Mouse (Mus musculus) forebrain, embryonic 15.5 days (tissue): ENCODE data around the gene Tm4sf1. TPM values are rescaled to one million over a fixed set of nuclear protein-coding genes. Genes with fewer than 3 reads are reported as not detected.

Experiments
- ATAC-seq: fragments of 200-750 bp; cut with Nextera tagmentation; replicated peaks from 2 replicates; pipeline ENCODE4 v1.8.0; 2017; ENCODE audit warnings: mild to moderate bottlenecking, moderate TSS enrichment, moderate library complexity
- H3K27ac ChIP-seq: fragments of 300-500 bp; sonication (generic); replicated peaks from 2 replicates; pipeline ENCODE4 v1.5.1; 2015; ENCODE audit warnings: mild to moderate bottlenecking, inconsistent platforms
- H3K27me3 ChIP-seq: fragments of 300-500 bp; sonication (generic); 2 replicates; pipeline ENCODE4 v1.6.1; 2015; ENCODE audit warnings: inconsistent platforms
- H3K36me3 ChIP-seq: fragments of 300-500 bp; sonication (generic); 2 replicates; pipeline ENCODE4 v1.6.1; 2015; ENCODE audit warnings: mild to moderate bottlenecking, inconsistent platforms
- H3K4me1 ChIP-seq: fragments of 300-500 bp; sonication (generic); 2 replicates; pipeline ENCODE4 v1.6.1; 2015; ENCODE audit warnings: inconsistent platforms
- H3K4me2 ChIP-seq: fragments of 300-500 bp; sonication (generic); replicated peaks from 2 replicates; pipeline ENCODE4 v1.6.1; 2015; ENCODE audit warnings: mild to moderate bottlenecking, inconsistent platforms
- H3K4me3 ChIP-seq: fragments of 300-500 bp; sonication (generic); 2 replicates; pipeline ENCODE4 v1.5.1; 2015; ENCODE audit warnings: mild to moderate bottlenecking, inconsistent platforms
- H3K9ac ChIP-seq: fragments of 300-500 bp; sonication (generic); replicated peaks from 2 replicates; pipeline ENCODE4 v1.6.1; 2015; ENCODE audit warnings: mild to moderate bottlenecking, inconsistent platforms
- H3K9me3 ChIP-seq: fragments of 300-500 bp; sonication (generic); 2 replicates; pipeline ENCODE4 v1.6.1; 2016; ENCODE audit warnings: inconsistent platforms
- WGBS: fragments of 180-500 bp; shearing (Covaris S2); methylation state at CpG from one replicate; pipeline ENCODE4 v1.1.7; 2015; ENCODE audit warnings: mixed read lengths; 5-methylcytosine and 5-hydroxymethylcytosine counted together
- polyA plus RNA-seq: library from polyadenylated mRNA; unstranded; fragments of >200 nt; fragmentation: Nextera tagmentation; extraction: Ambion mirVana; gene quantifications from 2 replicates; pipeline ENCODE4 v1.2.1, GENCODE M21; 2015

The Tm4sf1 gene
- polyA plus RNA-seq, 1 experiment from 2014 or later: 15.7 TPM

DNA sequence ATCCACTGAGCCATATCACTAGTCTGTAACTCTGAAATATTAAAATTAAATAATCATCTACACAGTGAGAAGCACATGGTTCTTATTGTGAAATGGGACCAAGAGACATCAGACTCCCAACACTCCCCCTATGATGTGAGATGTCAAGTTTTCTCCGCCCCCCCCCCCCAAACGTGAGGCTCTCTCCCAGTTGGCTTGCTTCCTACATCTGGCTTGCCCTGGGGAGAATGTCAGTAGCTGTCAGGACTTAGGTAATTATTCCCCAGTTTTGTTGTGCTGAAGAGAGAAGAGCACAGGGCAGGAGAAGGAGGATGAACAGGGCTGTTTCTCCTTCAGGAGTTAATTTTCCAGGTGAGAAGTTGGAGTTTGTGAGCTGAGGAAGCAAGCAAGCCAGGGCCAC, 1.1 kb upstream of the Tm4sf1 start:
- WGBS: 69% methylated on average over 2 of the region's 2 CpGs
- Histone ChIP-seq H3K27me3 (no peaks in the 10 kb centered on the region), H3K4me1 (no peaks in the 10 kb centered on the region), H3K9ac (no peak overlapping the region), H3K36me3 (no peaks in the 10 kb centered on the region), H3K4me2 (no peak overlapping the region), H3K27ac (no peak overlapping the region), H3K4me3 (no peak overlapping the region), H3K9me3 (no peaks in the 10 kb centered on the region)
- ATAC-seq: no peak

DNA sequence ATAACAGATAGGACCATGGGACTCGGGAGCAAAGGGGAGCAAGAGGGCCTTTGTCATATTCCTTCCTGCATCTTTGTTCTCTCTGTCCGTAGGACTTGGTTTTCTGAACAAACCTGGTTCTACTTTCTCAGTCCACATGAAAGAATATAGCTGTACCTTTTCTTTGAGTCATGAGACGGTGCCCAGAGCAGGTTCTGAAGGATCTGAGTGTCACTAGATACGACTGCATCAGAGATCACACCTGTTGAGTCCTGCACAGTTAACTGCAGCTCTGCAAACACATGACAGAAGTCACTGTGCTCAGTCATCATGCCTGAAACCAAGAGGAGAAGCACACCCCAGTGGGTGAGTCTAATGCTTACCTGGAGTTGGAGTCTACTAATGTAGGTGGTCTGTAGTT, 422 bp downstream of the Tm4sf1 start:
- H3K4me2 ChIP-seq: no peak overlapping the region
- 84% methylated on average over 4 of the region's 4 CpGs for WGBS
- H3K27me3 ChIP-seq: no peaks in the 10 kb centered on the region
- no peak overlapping the region for H3K27ac ChIP-seq
- no peaks in the 10 kb centered on the region for H3K4me1 ChIP-seq
- no peak overlapping the region for H3K4me3 ChIP-seq
- no peaks in the 10 kb centered on the region for H3K36me3 ChIP-seq
- H3K9ac ChIP-seq: no peak overlapping the region
- ATAC-seq: no peak
- no peaks in the 10 kb centered on the region for H3K9me3 ChIP-seq

DNA sequence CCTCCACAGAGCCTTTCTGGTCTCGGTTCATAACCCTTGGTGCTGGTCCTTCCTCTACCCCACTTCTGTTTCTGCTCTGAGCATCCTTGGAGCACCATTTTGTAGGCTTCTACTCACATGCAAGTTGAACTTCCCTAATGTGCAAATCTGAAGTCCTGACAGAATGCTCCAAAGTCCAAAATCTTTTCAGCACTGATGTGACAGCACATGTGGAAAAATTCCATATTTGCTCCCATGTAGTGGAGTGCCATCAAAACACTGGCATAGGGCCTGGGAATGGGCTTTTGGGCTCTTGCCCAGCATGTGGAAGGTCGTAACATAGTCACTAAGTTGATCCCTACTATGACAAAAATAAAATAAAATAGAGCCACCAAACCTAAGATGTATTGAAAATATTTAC, 3.8 kb downstream of the Tm4sf1 start:
- Histone ChIP-seq H3K9me3 (no peaks in the 10 kb centered on the region), H3K27ac (no peak overlapping the region), H3K4me2 (no peak overlapping the region), H3K36me3 (no peaks in the 10 kb centered on the region), H3K9ac (no peak overlapping the region), H3K4me1 (peaks cover 9% of the 10 kb centered on the region; the same call in 1 of the 2 replicates), H3K27me3 (no peaks in the 10 kb centered on the region), H3K4me3 (no peak overlapping the region)
- ATAC-seq: no peak
- 87% methylated on average over 2 of the region's 2 CpGs for WGBS

DNA sequence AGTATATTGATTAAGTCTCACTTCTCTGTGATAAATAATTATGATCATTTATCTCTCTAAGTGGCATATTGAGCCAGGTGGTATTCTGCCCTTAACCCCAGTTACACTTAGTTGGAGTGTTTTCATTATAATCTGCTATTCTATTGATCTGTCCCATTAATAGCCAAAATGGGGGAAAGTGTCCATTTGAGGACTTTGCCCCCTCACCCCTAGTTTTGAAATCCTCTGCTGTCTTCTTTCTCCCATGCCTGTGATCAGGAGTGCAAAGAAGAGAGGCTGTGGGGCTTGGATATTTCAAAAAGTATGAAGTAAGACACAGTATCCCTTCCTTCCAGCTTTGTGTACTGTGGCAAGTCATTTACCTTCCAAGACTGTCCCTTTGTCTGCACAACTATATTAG, 5.2 kb downstream of the Tm4sf1 start:
- no peak for ATAC-seq
- H3K4me1 ChIP-seq: peaks cover 9% of the 10 kb centered on the region; the same call in 1 of the 2 replicates
- no peaks in the 10 kb centered on the region for H3K27me3 ChIP-seq
- H3K27ac ChIP-seq: no peak overlapping the region
- no peak overlapping the region for H3K4me3 ChIP-seq
- no peak overlapping the region for H3K9ac ChIP-seq
- no peaks in the 10 kb centered on the region for H3K9me3 ChIP-seq
- H3K36me3 ChIP-seq: no peaks in the 10 kb centered on the region
- H3K4me2 ChIP-seq: no peak overlapping the region

DNA sequence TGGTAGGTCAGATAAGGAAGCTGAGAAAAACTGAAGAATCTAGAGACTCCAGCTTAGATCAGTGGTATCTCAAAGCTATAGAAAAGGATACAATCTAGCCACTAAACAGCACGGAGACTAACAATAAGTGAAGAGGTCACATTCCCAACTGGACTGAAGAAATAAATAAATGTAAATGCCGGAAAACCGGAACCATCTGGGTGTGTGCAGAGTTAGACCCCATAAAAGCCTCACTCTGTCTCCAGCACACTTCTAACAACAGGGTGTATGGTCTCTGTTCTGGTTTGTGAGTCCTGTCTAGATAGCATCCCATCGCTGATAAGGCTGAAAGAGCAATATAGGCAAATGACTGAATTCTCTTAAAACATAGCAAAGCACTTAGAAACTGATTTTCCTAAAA, 6.2 kb downstream of the Tm4sf1 start:
- Histone ChIP-seq H3K27me3 (no peaks in the 10 kb centered on the region), H3K4me3 (no peak overlapping the region), H3K9ac (no peak overlapping the region), H3K36me3 (no peaks in the 10 kb centered on the region), H3K4me1 (peaks cover 9% of the 10 kb centered on the region; the same call in 1 of the 2 replicates), H3K27ac (no peak overlapping the region), H3K4me2 (no peak overlapping the region), H3K9me3 (no peaks in the 10 kb centered on the region)
- WGBS: 97% methylated on average over 4 of the region's 4 CpGs
- ATAC-seq: no peak

DNA sequence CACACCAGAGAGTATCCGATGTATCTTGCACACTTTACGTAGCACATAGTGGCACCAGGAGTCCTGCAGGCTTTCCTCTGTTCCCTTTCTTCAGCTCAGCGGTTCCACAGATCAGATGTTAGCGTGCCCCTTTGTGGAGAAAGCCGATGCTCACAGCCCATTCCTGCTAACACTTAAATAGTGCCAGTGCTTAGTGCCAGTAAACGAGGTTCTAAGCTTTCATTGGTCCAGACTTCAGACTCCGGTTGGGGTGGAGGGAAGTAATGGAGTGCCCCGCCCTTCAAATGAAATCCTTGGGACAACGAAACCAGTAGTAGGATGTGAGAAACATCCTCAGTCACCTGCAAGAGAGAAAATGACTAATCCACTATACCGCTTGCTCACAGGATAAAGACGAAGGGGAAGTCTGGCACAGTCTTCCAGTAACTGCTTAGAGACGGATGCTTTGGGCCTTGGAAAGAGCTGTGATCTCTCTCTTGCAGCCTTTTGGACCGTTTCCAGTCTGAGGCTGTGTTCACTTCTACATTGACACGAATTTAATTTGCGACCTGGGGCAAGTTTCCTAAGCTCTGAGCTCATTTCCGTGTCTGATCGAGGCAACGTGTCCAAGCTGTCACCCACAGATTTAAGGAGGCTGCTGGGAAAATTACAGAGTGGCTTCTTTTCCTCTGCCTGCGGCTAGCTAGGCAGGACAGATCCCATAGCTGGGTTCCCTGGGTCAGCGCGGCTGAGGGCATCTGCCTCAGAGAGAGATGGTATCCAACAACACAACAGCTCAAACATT, 6.9 kb downstream of the Tm4sf1 start:
- Histone ChIP-seq H3K9me3 (no peaks in the 10 kb centered on the region), H3K9ac (no peak overlapping the region), H3K27ac (no peak overlapping the region), H3K27me3 (no peaks in the 10 kb centered on the region), H3K4me3 (no peak overlapping the region), H3K36me3 (no peaks in the 10 kb centered on the region), H3K4me1 (peaks cover 9% of the 10 kb centered on the region; the same call in 1 of the 2 replicates), H3K4me2 (no peak overlapping the region)
- ATAC-seq: no peak
- 66% methylated on average over 21 of the region's 21 CpGs for WGBS

DNA sequence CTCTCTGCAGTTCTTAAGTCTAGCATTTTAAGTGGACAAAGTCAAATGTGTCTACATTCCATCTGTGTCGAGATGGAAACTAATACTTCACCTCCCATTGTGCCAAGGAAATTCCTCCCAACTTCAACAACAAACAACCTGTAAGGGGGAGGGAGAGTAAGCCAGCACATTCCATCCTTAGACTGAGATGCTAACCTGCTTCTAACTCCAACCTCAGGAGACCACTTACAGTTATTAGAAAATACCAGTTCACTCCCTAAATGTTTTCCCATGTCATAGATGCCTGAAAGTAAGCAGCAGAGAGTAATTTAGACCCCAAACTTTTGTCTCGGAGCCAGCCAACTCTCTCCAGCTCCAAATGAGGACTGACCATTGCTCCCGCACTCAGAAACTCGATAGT, 7.9 kb downstream of the Tm4sf1 start:
- WGBS: 76% methylated on average over 4 of the region's 4 CpGs
- no peak for ATAC-seq

DNA sequence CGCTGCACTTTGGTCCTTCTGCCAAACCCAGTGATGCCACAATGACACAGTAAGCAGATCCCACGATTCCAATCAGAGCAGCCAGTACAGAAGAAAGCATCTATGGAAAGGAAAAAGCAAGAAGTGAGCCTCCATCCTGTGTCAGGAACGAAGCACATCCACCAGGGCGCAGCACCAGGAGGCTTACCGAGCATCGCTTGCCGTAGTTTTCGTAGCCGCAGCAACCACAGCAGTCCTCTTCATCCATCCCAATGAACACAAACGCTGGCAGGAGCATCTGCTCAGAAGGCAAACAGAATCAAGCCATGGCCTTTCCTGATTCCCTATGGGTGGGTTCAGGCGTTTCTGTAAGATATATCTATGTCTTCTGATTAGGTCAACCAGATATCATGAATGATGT, 9.0 kb downstream of the Tm4sf1 start:
- ATAC-seq: no peak
- no peak overlapping the region for H3K9ac ChIP-seq
- no peaks in the 10 kb centered on the region for H3K36me3 ChIP-seq
- H3K27ac ChIP-seq: no peak overlapping the region
- no peak overlapping the region for H3K4me3 ChIP-seq
- peaks cover 9% of the 10 kb centered on the region; the same call in 1 of the 2 replicates for H3K4me1 ChIP-seq
- H3K4me2 ChIP-seq: no peak overlapping the region
- H3K9me3 ChIP-seq: no peaks in the 10 kb centered on the region
- 72% methylated on average over 11 of the region's 11 CpGs for WGBS
- no peaks in the 10 kb centered on the region for H3K27me3 ChIP-seq

More for the DNA sequence above, 7.9 kb downstream of the Tm4sf1 start:
- Histone ChIP-seq H3K4me2 (no peak overlapping the region), H3K27ac (no peak overlapping the region), H3K9me3 (no peaks in the 10 kb centered on the region), H3K4me1 (peaks cover 9% of the 10 kb centered on the region; the same call in 1 of the 2 replicates), H3K4me3 (no peak overlapping the region), H3K9ac (no peak overlapping the region), H3K27me3 (no peaks in the 10 kb centered on the region), H3K36me3 (no peaks in the 10 kb centered on the region)

DNA sequence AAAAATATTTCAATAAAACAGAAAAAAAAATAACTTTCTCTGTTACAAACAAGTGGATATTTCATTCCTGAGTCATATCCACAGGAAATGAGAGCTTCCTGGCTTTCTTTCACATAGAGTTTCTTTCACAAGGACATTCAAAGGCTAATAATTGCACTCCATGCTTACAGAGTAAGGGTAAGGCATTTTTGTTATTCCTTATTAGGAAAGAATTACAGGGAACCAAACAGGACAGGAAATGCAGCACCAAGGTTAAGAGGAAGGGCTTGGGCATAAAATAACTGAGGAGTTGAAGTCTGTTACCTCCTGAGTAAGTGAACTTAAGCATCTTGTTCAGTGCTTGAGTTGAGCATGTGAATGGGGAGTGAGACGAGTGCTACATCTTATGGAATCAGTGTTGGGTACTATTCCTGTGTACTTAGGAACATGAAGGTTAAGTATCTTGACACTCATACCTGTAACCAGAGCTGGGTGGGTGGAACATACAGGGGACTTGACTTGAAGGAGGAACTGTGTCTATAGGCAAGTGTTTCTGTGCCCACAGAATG, 12.8 kb downstream of the Tm4sf1 start:
- no peak for ATAC-seq
- H3K27ac ChIP-seq: no peak overlapping the region
- H3K9me3 ChIP-seq: no peaks in the 10 kb centered on the region
- no peak overlapping the region for H3K4me3 ChIP-seq
- no peak overlapping the region for H3K4me2 ChIP-seq
- H3K9ac ChIP-seq: no peak overlapping the region
- H3K4me1 ChIP-seq: no peaks in the 10 kb centered on the region
- H3K36me3 ChIP-seq: no peaks in the 10 kb centered on the region
- no peaks in the 10 kb centered on the region for H3K27me3 ChIP-seq
- WGBS: 71% methylated on average over 1 of the region's 1 CpGs

DNA sequence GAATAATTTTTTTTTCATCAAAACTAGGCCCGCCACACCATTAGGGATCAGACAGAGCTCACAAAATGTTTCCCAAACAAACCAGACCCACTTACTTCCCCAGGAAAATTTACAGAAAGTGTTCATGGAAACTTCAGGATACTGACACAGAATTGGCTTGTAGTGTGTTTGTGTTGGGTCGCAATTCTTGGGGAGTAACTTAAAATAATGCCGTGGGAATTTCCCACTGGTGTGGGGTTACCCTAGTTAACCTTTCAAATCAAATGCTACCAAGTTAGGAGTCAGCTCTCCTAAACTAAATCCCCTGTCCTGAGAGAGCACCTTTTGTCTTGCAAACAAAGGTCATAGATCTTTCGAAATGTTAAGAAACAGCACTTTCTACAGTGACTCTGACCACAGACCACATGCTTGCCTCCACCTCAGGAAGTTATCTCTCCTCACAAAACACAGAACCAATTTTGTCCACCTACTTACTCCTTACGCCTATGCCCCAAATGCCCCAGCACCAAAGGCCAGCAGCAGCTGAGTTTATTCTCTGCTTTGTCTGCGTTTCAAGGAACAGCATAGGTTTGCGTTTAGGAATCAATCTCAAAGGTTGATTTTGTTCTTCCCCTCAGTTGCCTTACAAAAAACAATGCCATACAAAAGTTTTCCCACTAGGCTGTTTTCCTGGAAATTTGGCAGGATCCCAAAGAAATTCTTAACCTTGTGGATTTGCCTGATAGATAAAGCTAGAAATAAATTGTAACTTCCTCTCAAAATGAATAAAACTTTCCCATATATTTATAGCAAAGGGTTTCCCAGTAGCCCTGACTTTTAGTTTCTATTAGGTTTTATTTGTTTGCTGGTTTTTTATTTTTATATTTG, 13.7 kb downstream of the Tm4sf1 start:
- Histone ChIP-seq H3K36me3 (no peaks in the 10 kb centered on the region), H3K4me2 (no peak overlapping the region), H3K9me3 (no peaks in the 10 kb centered on the region), H3K27me3 (no peaks in the 10 kb centered on the region), H3K4me1 (no peaks in the 10 kb centered on the region), H3K9ac (no peak overlapping the region), H3K27ac (0 out of 2 replicates have a peak overlapping the region, but pooled peaks have one; percentile 23), H3K4me3 (no peak overlapping the region)
- ATAC-seq: no peak
- 35% methylated on average over 7 of the region's 7 CpGs for WGBS

DNA sequence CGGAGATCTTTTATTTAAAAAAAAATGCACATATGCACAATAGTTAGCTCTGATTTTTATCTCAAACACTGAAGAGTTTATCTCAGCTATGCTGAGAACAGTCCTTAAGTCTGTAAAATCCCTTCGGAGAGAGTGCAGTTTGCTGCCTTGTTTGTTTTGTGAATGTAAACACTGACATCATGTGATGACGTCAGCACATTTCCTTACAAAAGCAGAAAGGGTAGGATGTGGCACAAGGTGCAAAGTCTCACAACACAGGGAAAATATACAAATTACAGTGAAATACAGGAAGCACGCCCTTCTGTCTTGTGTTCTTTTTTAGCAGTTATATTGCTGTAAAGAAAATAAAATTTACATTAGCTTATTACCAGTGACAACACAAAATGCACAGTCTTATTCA, 14.3 kb downstream of the Tm4sf1 start:
- no peak for ATAC-seq
- no peaks in the 10 kb centered on the region for H3K9me3 ChIP-seq
- H3K27me3 ChIP-seq: no peaks in the 10 kb centered on the region
- H3K9ac ChIP-seq: no peak overlapping the region
- H3K27ac ChIP-seq: no peak overlapping the region
- H3K36me3 ChIP-seq: no peaks in the 10 kb centered on the region
- no peak overlapping the region for H3K4me2 ChIP-seq
- H3K4me1 ChIP-seq: no peaks in the 10 kb centered on the region
- 43% methylated on average over 4 of the region's 4 CpGs for WGBS
- H3K4me3 ChIP-seq: no peak overlapping the region

DNA sequence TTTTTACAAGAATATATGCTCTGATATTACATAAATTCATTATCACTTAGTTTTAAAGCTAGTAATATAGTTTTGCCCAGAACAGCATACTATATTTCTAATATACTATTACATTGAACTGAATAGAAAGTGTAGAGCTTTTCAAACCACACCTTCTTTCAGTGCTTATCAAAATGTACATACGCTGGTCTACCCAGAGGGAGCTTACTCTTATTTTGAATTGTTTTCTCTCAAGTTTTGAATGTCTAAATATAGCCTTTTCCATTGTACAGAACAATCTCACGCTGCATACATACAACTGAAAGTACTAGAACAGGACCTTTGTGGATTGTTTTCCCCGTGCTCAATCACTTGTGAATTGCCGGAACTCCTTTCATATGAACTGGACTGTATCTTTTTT, 23.6 kb downstream of the Tm4sf1 start:
- no peak overlapping the region for H3K27ac ChIP-seq
- no peak overlapping the region for H3K9ac ChIP-seq
- no peak overlapping the region for H3K4me2 ChIP-seq
- no peaks in the 10 kb centered on the region for H3K27me3 ChIP-seq
- H3K36me3 ChIP-seq: no peaks in the 10 kb centered on the region
- no peaks in the 10 kb centered on the region for H3K9me3 ChIP-seq
- H3K4me1 ChIP-seq: no peaks in the 10 kb centered on the region
- 89% methylated on average over 4 of the region's 4 CpGs for WGBS
- H3K4me3 ChIP-seq: no peak overlapping the region
- no peak for ATAC-seq
